Mouse (Mus musculus) yolk sac, embryonic 10.5 days (tissue): ENCODE results near the gene Helz2.
A peak's percentile ranks its signal among the peaks of the same experiment; 100 is the strongest.

Source experiments
- DNase-seq: peaks from one replicate; pipeline ENCODE4 v3.0.0-alpha.2; 2017; ENCODE audit warnings: low spot score

Helz2 gene

GRCm38 (mm10) chr2:181238091-181238610, 3.7 kb downstream of the Helz2 start:
- DNase-seq: no peak

DNA sequence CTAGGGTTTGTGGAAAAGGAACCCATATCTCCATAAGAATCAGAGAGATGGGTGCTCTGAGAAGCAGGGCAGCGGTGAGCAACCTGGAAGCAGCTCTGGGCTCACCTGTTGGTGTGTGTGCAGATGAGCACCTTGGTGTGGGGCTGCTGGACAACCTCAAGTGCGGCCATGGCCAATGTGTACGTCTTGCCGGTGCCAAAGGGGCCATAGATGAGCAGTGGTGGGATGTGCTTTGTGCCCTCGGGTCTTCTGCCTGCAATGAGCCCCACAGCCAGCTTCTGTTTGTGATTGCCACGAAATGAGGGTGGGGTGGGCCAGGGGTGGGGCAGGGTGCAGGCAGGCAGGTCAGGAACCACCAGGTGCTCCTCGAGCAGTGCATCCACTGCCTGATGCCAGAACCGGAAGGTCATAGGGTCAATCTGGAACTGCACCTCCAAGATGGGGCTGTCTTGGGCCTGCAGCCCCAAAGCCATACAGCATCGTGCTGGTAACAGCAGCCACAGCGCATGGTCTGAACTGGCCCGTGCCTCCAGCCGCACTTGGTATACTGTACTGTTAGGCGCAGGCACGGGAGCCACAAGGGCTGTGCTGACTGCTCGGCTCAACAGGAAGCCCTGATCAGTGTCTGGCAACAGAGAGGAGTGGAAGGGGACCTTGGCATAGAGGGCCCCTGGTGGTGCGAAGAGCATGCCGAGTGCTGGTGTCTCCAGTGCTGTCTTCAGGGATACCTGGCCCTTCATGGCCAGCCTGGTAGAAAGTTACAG, 4.4 kb downstream of the Helz2 start:
- DNase-seq: no peak

DNA sequence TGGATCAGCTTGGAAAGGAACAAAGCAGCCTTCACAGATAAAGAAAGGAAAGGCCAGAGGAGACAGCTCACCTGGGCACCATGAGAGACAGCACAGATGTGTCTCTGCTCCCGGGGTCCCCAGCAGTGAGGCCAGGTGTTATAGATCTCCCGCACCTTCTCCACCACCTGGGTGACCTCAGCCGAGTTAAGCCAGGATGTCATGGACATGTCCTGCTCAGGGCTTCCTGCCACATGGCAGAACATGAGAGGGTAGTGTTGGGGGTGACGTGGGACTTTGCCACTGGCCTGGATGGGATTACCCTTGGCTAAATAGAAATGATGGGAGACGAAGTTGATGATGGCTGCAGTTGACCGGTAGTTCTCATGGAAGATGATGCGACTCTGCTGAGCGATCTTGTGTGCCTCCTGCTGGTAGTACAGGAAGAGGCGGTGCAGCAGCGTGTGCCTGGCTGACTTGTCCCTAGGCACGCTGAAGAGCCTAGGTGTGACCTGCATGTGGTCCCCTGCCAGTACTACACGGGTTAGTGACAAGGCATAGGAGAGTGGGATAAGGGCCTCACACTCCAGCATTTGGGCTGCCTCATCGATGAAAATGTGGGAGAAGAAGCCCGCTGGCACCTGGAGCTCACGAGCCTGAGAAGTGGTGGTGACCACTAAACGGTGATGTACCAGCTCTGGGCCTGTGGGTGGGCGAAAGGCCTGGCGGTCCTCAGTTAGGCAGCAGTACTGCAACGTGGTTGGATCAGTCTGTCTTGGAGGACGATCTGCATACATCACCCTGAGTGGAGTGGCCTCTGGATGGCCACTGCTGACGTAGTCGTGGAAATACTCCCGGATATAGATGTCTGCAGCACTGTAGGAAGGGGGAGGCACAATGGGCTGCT, 5.9 kb downstream of the Helz2 start:
- no peak for DNase-seq

DNA sequence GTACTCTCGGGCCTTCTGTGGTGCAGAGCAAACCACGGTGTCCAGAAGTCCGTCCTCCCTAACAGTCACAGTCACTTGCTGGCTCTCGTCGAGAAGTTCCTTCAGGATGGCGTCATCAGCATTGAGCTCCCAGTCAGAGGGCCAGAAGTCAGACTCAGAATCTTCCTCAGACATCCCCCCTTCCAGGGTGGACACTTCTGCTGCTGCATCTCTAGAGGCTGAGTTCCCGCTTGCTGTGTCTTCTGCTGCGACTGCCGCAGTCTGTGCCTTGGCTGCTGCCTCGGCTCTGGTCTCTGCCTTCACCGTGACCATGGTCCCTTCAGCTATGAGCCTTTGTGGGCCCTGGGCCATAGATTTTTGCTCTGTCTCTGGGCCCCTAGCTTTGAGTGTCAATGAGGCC, 7.1 kb downstream of the Helz2 start:
- DNase-seq: no peak

DNA sequence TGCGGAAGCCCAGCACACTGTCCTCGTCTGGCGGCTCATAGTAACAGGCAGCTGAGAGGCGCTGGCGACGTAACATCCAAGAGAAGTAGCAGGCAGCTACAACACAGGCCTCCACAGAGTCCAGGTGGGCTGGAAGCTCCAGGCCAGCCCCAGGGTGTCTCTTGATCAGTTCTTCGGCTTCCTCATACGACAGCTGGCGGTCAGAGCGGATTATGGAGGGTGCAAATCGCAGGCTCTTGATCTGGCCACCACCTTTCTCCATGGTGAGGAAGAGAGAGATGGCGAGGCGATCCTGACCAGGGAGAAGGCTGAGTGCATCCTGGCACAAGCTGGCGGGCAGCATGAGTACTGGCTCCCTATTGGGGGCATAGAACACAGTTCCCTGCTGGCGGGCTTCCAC, 8.4 kb downstream of the Helz2 start:
- DNase-seq: no peak

DNA sequence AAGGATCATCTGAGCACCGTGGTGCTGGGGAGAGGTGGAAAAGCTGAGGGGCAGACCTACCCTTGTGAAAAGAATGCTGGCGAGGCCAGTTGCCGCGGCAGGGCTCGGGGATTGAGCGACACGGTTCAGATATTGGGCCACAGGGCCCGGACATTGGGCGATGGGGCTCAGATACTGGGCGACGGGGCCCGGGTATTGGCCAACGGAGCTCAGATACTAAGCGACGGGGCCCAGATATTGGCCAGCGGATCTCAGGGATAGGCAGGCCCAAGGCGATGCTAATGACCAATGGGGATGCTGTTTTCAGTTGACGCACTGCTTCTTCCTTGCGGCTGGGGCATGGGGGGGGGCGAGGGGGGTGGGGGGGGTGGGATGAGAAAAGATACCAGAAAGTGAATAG, 10.7 kb downstream of the Helz2 start:
- DNase-seq: no peak

- no peak for DNase-seq
These were observed 13.5 kb downstream of the Helz2 start for GRCm38 (mm10) chr2:181228335-181228734.

- DNase-seq: peak; percentile 75
These were observed 14.7 kb downstream of the Helz2 start for GRCm38 (mm10) chr2:181227122-181227521.

DNA sequence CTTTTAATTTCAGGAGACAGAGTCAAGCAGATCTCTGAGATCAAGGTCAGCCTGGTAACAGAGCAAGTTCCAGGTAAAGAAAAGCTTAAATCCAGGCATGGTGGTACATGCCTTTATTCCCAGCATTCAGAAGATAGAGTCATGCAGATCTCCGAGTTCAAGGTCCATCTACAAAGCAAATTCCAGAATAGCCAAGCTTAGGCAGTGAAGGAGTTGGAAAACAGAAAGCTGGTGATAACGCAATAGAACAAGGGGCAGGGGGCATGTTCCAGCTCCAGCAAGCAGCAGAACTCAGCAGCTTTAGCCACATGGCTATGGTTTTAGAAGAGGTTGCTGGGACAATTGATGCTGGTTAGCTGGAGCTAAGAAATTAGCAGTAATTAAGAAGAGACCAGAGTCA, 16.8 kb downstream of the Helz2 start:
- peak; percentile 78 for DNase-seq

GRCm38 (mm10) chr2:181220361-181220760, 21.5 kb downstream of the Helz2 start:
- no peak for DNase-seq

GRCm38 (mm10) chr2:181219538-181220216, 22.1 kb downstream of the Helz2 start, which contains the start of gene Fndc11:
TSS of gene Fndc11 (plus strand) at chr2:181220013.
- DNase-seq: peak; percentile 73

DNA sequence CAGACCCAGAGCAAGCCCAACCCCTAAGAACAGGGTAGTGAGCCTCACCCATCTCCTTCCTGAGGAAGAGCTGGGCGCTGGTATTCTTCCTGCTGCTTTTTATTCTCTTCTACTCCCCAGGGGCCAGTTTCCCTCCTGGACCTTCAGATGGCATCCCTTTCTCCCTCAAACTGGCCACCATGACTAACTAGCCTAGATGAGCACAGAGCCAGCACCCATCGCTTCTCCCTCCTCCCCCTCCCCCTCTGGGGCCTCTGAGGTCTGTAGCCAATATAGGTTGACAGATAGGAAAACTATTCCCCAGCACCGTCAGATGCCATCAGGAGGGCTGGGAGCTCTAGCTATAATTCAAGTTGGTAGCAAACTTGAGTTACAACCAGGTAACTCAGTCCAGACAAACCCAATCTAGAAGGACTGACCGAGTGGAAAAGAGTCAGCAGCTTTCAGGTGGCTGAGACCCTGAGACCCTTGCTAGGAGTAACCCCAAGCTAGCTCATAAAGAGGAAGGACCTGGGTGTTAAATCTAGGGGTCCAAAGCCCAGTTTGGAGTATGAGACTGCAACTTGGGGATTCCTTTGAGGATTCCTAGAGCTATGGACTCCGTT, 22.8 kb downstream of the Helz2 start:
- DNase-seq: no peak

GRCm38 (mm10) chr2:181216037-181216436, 25.8 kb downstream of the Helz2 start:
- no peak for DNase-seq

- DNase-seq: peak; percentile 69
These were observed 28.8 kb downstream of the Helz2 start, which contains the start of gene Srms for GRCm38 (mm10) chr2:181213021-181213445. TSS of gene Srms (minus strand) at chr2:181213185.

GRCm38 (mm10) chr2:181212389-181213020, 29.3 kb downstream of the Helz2 start:
- DNase-seq: no peak

DNA sequence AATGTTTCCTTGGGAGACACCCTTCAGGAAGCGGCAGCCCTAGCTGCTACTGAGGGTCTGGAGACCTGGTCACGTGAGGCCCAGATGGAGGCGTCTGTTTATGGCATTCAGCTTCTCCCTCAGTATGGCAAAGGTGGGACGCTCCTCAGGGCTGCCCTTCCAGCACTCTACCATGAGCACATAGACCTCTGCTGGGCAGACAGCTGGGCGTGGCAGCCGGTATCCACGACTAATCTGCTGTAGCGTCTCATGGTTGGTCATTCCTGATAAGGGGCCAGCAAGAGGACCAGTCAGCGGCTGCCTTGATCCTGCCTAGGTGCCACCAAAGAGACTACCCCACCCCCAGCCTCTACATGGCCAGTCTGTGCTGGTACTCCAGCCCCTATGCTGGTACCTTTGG, 35.7 kb downstream of the Helz2 start:
- DNase-seq: no peak

- no peak for DNase-seq
These were observed 36.1 kb downstream of the Helz2 start for GRCm38 (mm10) chr2:181205678-181206077.

DNA sequence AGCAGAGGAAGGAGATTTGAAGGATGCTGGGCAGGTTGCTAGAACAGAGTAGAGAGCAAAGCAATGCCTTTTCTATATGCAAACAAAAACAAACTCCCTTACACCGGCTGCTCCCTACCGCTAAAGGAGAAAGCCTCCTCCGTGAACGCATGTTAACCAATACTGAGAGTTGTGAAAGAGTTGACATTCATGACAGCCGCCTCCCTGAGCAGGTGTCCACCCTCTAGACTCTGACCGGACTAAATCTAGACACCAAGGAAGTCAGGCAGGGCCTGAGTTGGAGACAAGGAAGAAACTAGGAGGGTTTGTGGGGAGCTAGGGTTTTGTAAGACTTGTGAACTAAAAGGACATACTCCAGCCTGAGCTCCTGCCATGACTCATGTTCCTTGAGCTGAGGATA, 38.9 kb downstream of the Helz2 start:
- DNase-seq: peak; percentile 51

DNA sequence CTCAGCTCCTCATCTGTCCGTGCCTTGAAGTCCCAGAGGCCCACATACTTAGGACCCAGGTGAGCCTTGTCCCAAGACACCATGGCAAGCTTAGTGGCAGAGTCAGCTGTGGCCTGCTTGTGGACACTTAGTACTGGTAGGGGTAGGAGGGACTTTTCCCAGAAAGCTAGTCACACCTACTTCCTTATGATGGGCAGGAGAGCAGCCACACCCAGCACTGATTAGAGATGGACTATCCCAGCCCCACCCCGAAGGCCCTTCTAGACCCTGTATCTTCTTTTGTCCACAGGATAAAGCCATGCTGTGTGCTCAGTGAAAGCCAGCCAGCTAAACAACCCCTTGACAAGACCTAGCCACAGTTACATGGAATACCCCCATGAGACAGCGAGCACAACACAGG, 39.4 kb downstream of the Helz2 start, which contains the start of gene Ptk6:
TSS of gene Ptk6 (minus strand) at position 368 of the 400 bp plus-strand sequence.
- no peak for DNase-seq

GRCm38 (mm10) chr2:181201606-181202005, 40.2 kb downstream of the Helz2 start:
- no peak for DNase-seq

GRCm38 (mm10) chr2:181196628-181197300, 45.1 kb downstream of the Helz2 start:
- peak; percentile 69 for DNase-seq
